Mouse (Mus musculus) midbrain, embryonic 13.5 days (tissue): Measurements from ENCODE around the gene Sumo1. TPM values are rescaled to one million over a fixed set of nuclear protein-coding genes. Genes with fewer than 3 reads are reported as not detected.
"Not testable (repeated sequence)": the region's sequence is repeated elsewhere in the genome, so short reads cannot be mapped to it uniquely, and the experiment has no call there.

Source experiments
- ATAC-seq: fragments of 200-750 bp; cut with Nextera tagmentation; 2 replicates; pipeline ENCODE4 v1.8.0; 2017; ENCODE audit warnings: mild to moderate bottlenecking, moderate TSS enrichment, moderate library complexity
- H3K27ac ChIP-seq: fragments of 300-500 bp; sonication (generic); 2 replicates; pipeline ENCODE4 v1.5.1; 2015; ENCODE audit warnings: inconsistent platforms, mild to moderate bottlenecking, moderate library complexity
- H3K27me3 ChIP-seq: fragments of 300-500 bp; sonication (generic); 2 replicates; pipeline ENCODE4 v1.6.1; 2015; ENCODE audit warnings: mild to moderate bottlenecking, inconsistent platforms
- H3K36me3 ChIP-seq: fragments of 300-500 bp; sonication (generic); 2 replicates; pipeline ENCODE4 v1.6.1; 2015; ENCODE audit warnings: mild to moderate bottlenecking, inconsistent platforms
- H3K4me1 ChIP-seq: fragments of 300-500 bp; sonication (generic); replicated peaks from 2 replicates; pipeline ENCODE4 v1.6.1; 2015; ENCODE audit warnings: inconsistent platforms
- H3K4me2 ChIP-seq: fragments of 300-500 bp; sonication (generic); replicated peaks from 2 replicates; pipeline ENCODE4 v1.6.1; 2015; ENCODE audit warnings: moderate library complexity, mild to moderate bottlenecking, inconsistent platforms
- H3K4me3 ChIP-seq: fragments of 300-500 bp; sonication (generic); replicated peaks from 2 replicates; pipeline ENCODE4 v1.5.1; 2015; ENCODE audit warnings: mild to moderate bottlenecking, inconsistent platforms
- H3K9ac ChIP-seq: fragments of 300-500 bp; sonication (generic); replicated peaks from 2 replicates; pipeline ENCODE4 v1.6.1; 2015; ENCODE audit warnings: mild to moderate bottlenecking, inconsistent platforms
- H3K9me3 ChIP-seq: fragments of 300-500 bp; sonication (generic); 2 replicates; pipeline ENCODE4 v1.6.1; 2016; ENCODE audit warnings: mild to moderate bottlenecking, inconsistent platforms
- WGBS: fragments of 180-500 bp; shearing (Covaris S2); methylation state at CpG from one replicate; pipeline ENCODE4 v1.1.7; 2015; 5-methylcytosine and 5-hydroxymethylcytosine counted together
- polyA plus RNA-seq: library from polyadenylated mRNA; unstranded; fragments of >200 nt; fragmentation: Nextera tagmentation; extraction: Ambion mirVana; gene quantifications from 2 replicates; pipeline ENCODE4 v1.2.1, GENCODE M21; 2015

Gene Sumo1
- polyA plus RNA-seq, 1 experiment from 2014 or later: 453 TPM

GRCm38 (mm10) chr1:59668871-59669270 is 1.8 kb downstream of the Sumo1 start:
- Histone ChIP-seq H3K4me3 (0 out of 2 replicates have a peak overlapping the region, but pooled peaks have one; percentile 3), H3K36me3 (no peaks in the 10 kb centered on the region; the same call in 1 of the 2 replicates), H3K9ac (no peak overlapping the region), H3K4me2 (peak overlapping the region; percentile 91), H3K9me3 (no peaks in the 10 kb centered on the region), H3K4me1 (peaks cover 26% of the 10 kb centered on the region), H3K27me3 (no peaks in the 10 kb centered on the region), H3K27ac (no peak overlapping the region)
- ATAC-seq: no peak
- 79% methylated on average over 2 of the region's 2 CpGs for WGBS

GRCm38 (mm10) chr1:59663456-59664135 is 7.0 kb downstream of the Sumo1 start:
- Histone ChIP-seq H3K36me3 (no peaks in the 10 kb centered on the region), H3K4me3 (no peak overlapping the region), H3K27ac (no peak overlapping the region), H3K9ac (no peak overlapping the region), H3K27me3 (no peaks in the 10 kb centered on the region), H3K4me1 (peaks cover 8% of the 10 kb centered on the region), H3K9me3 (no peaks in the 10 kb centered on the region), H3K4me2 (no peak overlapping the region)
- no peak for ATAC-seq
- WGBS: 88% methylated on average over 3 of the region's 3 CpGs

- Histone ChIP-seq H3K27ac (no peak overlapping the region), H3K4me1 (no peaks in the 10 kb centered on the region), H3K9ac (no peak overlapping the region), H3K36me3 (peaks cover 16% of the 10 kb centered on the region), H3K9me3 (no peaks in the 10 kb centered on the region), H3K4me2 (no peak overlapping the region), H3K27me3 (no peaks in the 10 kb centered on the region), H3K4me3 (no peak overlapping the region)
- ATAC-seq: no peak
- 93% methylated on average over 7 of the region's 7 CpGs for WGBS
These were observed 14.1 kb downstream of the Sumo1 start for GRCm38 (mm10) chr1:59656244-59657171.

- Histone ChIP-seq H3K9me3 (no peaks in the 10 kb centered on the region), H3K36me3 (peaks cover 29% of the 10 kb centered on the region), H3K4me2 (no peak overlapping the region), H3K27me3 (no peaks in the 10 kb centered on the region), H3K27ac (no peak overlapping the region), H3K4me3 (no peak overlapping the region), H3K4me1 (no peaks in the 10 kb centered on the region), H3K9ac (no peak overlapping the region)
- ATAC-seq: no peak
- 100% methylated on average over 3 of the region's 3 CpGs for WGBS
These were observed 17.3 kb downstream of the Sumo1 start for GRCm38 (mm10) chr1:59653243-59653911.

DNA sequence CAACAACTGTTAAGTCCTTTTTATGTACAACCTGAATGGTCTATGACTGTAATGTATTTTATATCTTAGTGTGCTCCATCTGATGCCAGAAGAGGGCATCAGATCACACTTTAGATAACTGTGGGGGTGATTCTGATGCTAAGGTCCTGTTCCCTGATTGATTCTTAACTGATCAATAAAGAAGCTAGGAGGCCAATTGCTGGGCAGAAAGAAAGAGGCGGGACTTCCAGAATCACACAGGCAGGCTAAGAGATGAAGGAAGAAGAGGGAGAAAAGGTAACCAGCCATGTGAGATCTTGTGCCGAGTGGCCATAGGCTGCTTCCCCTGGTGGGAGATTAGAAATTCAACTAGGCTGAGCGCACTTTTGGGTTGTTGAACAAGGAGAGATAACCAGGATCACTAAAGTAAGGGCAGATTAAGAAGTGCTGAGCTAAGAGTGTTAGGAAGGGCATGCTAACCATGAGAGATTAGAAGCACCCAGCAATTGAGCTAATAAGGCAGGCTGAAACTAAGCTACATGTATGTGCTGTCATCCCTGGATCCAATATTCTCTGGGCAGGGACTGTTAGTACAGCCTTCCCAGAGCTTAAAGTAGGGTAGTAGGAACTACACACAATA is 19.3 kb downstream of the Sumo1 start:
- Histone ChIP-seq H3K4me2 (no peak overlapping the region), H3K27me3 (no peaks in the 10 kb centered on the region), H3K4me1 (no peaks in the 10 kb centered on the region), H3K27ac (no peak overlapping the region), H3K9ac (no peak overlapping the region), H3K4me3 (no peak overlapping the region), H3K9me3 (no peaks in the 10 kb centered on the region), H3K36me3 (peaks cover 42% of the 10 kb centered on the region)
- WGBS: 90% methylated on average over 3 of the region's 3 CpGs
- ATAC-seq: no peak

- not testable (repeated sequence) for H3K4me2 ChIP-seq, H3K27ac ChIP-seq, H3K4me1 ChIP-seq, ATAC-seq, H3K27me3 ChIP-seq, H3K9ac ChIP-seq, H3K4me3 ChIP-seq, H3K9me3 ChIP-seq
- peaks cover 42% of the 10 kb centered on the region for H3K36me3 ChIP-seq
- 95% methylated on average over 2 of the region's 2 CpGs for WGBS
These were observed 24.1 kb downstream of the Sumo1 start for GRCm38 (mm10) chr1:59646502-59646901.

DNA sequence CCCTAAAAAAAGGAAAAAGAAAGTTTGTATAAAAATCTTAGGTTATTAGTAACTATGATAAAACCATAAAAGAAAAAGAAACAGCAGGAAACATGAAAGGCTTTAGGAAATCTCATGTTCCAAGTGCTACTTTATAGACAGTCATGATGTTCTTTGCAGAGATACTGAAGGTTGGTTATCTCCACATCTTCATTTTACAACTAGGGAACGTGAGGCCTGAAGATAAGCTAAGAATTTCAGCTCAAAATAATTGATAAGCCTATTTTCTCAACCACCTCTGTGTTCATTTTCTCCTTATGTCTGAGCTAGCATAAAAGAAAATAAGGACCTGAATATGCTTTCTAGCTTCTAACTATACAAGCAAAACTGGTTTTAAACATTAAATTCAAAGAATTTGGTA is 28.1 kb downstream of the Sumo1 start:
- no peak for ATAC-seq
- no peaks in the 10 kb centered on the region for H3K4me1 ChIP-seq
- H3K36me3 ChIP-seq: peaks cover 35% of the 10 kb centered on the region
- no peak overlapping the region for H3K4me3 ChIP-seq
- WGBS: 98% methylated on average over 1 of the region's 1 CpGs
- no peaks in the 10 kb centered on the region for H3K27me3 ChIP-seq
- H3K9me3 ChIP-seq: no peaks in the 10 kb centered on the region
- H3K27ac ChIP-seq: no peak overlapping the region
- no peak overlapping the region for H3K4me2 ChIP-seq
- H3K9ac ChIP-seq: no peak overlapping the region

DNA sequence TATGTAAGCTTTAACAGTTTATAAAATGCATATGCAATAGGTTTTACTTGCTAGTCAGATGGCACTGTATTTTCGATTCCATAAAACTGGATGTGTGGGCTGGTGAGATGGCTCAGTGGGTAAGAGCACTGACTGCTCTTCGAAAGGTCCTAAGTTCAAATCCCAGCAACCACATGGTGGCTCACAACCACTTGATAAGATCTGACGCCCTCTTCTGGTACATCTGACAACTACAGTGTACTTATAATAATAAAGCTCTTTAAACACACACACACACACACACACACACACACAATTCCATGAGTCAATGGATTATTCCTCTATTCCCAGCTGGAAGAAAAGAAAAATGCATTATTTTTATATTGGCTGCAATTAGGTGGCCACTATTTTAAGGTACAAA is 32.3 kb downstream of the Sumo1 start:
- 86% methylated on average over 3 of the region's 3 CpGs for WGBS

DNA sequence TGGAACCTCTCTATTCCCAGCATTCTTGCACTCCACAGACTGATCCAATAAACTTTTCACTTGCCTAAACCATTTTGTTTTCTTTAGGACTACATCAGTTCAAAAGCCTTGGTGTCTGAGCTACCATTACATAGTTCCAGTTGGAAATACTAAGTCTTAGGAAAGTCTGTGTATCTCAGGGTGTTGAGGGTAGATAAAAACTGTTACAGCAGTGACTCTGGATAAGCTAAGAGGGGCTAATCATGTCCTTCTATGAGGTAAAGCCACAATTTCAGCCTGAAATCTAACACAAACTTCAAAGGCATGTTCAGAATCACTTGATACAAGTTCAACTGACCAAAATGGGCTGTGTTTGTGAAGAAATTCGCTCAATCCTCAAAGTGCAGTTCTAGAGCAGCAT is 34.3 kb downstream of the Sumo1 start:
- H3K27ac ChIP-seq: no peak overlapping the region
- 76% methylated on average over 1 of the region's 1 CpGs for WGBS
- H3K4me2 ChIP-seq: no peak overlapping the region
- no peaks in the 10 kb centered on the region for H3K27me3 ChIP-seq
- H3K36me3 ChIP-seq: peaks cover 10% of the 10 kb centered on the region
- H3K9ac ChIP-seq: no peak overlapping the region
- no peaks in the 10 kb centered on the region for H3K4me1 ChIP-seq
- ATAC-seq: no peak
- no peaks in the 10 kb centered on the region for H3K9me3 ChIP-seq
- H3K4me3 ChIP-seq: no peak overlapping the region

More for the DNA sequence above, 32.3 kb downstream of the Sumo1 start:
- Histone ChIP-seq H3K4me1 (no peaks in the 10 kb centered on the region), H3K4me3 (no peak overlapping the region), H3K27me3 (no peaks in the 10 kb centered on the region), H3K4me2 (no peak overlapping the region), H3K9me3 (no peaks in the 10 kb centered on the region), H3K27ac (no peak overlapping the region), H3K36me3 (peaks cover 22% of the 10 kb centered on the region), H3K9ac (no peak overlapping the region)
- ATAC-seq: no peak

GRCm38 (mm10) chr1:59633056-59633455 is 37.6 kb downstream of the Sumo1 start:
- Histone ChIP-seq H3K9ac (no peak overlapping the region), H3K9me3 (no peaks in the 10 kb centered on the region), H3K27me3 (no peaks in the 10 kb centered on the region), H3K4me2 (no peak overlapping the region), H3K4me1 (no peaks in the 10 kb centered on the region), H3K36me3 (no peaks in the 10 kb centered on the region), H3K27ac (no peak overlapping the region), H3K4me3 (no peak overlapping the region)
- WGBS: 42% methylated on average over 6 of the region's 6 CpGs
- no peak for ATAC-seq

DNA sequence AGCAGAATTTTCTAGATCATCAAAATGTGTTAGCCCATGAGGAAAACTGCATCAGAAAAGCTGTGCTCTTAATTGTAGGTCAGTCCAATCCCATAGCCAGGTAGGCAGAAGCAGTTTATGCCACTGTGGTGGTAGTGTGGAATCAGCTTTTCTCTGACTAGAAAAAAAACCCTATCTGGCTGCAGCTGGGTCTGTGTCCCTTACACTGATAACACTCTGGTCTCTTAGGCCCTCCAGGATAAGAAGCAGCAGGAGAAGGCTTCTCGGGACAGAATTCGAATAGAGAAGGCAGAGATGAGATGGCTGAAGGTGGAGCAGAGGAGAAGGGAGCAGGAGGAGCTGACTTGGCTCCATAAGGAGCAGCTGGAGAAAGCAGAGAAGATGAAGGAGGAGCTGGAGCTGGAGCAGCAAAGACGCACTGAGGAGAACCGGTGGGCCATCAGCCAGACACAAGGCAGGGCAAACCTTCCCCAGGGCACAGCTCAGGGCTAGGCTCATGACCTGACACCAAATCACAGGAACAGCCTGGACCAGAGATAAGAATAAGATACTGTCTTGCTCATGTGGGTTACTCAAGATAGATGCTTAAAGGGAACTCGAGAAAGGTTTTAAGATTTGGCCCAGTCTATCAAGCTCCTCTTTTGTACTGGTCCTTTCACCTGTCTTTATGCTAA is 38.5 kb downstream of the Sumo1 start:
- ATAC-seq: no peak
- WGBS: 93% methylated on average over 5 of the region's 5 CpGs

More for the DNA sequence above, 38.5 kb downstream of the Sumo1 start:
- no peak overlapping the region for H3K4me2 ChIP-seq
- no peaks in the 10 kb centered on the region for H3K36me3 ChIP-seq
- no peaks in the 10 kb centered on the region for H3K4me1 ChIP-seq
- no peak overlapping the region for H3K4me3 ChIP-seq
- H3K9me3 ChIP-seq: no peaks in the 10 kb centered on the region
- H3K27ac ChIP-seq: no peak overlapping the region
- no peak overlapping the region for H3K9ac ChIP-seq
- no peaks in the 10 kb centered on the region for H3K27me3 ChIP-seq
